Mouse (Mus musculus) forebrain, embryonic 14.5 days (tissue): ENCODE measurements at regions not wholly inside any gene's neighbourhood (a gene's known extent, or its start where the extent isn't known, plus 50 kb on each side); places are given as distances from the start of the nearest gene placed in this dataset.

Experiments used
- ATAC-seq: fragments of 200-750 bp; cut with Nextera tagmentation; 2 replicates; pipeline ENCODE4 v1.8.0; 2017; ENCODE audit warnings: mild to moderate bottlenecking, moderate library complexity
- DNase-seq: peaks from one replicate; pipeline ENCODE4 v3.0.0-alpha.2; 2015; ENCODE audit warnings: low spot score
- H3K27ac ChIP-seq: fragments of 300-500 bp; sonication (generic); 2 replicates; pipeline ENCODE4 v1.5.1; 2014; ENCODE audit warnings: low read depth, mild to moderate bottlenecking, control low read depth, low read length, moderate library complexity
- H3K27me3 ChIP-seq: fragments of 300-500 bp; sonication (generic); replicated peaks from 2 replicates; pipeline ENCODE4 v1.6.1; 2014; ENCODE audit warnings: low read length, control low read depth, mixed read lengths; ENCODE audit not compliant: control insufficient read depth, insufficient read depth
- H3K36me3 ChIP-seq: fragments of 300-500 bp; sonication (generic); 2 replicates; pipeline ENCODE4 v1.6.1; 2014; ENCODE audit warnings: low read length, control low read depth; ENCODE audit not compliant: control insufficient read depth, insufficient read depth
- H3K4me1 ChIP-seq: fragments of 300-500 bp; sonication (generic); 2 replicates; pipeline ENCODE4 v1.6.1; 2014; ENCODE audit warnings: antibody characterized with exemption, low read length, control low read depth; ENCODE audit not compliant: control insufficient read depth, insufficient read depth
- H3K4me2 ChIP-seq: fragments of 300-500 bp; sonication (generic); 2 replicates; pipeline ENCODE4 v1.6.1; 2014; ENCODE audit warnings: mild to moderate bottlenecking, control low read depth, low read length
- H3K4me3 ChIP-seq: fragments of 300-500 bp; sonication (generic); 2 replicates; pipeline ENCODE4 v1.5.1; 2014; ENCODE audit warnings: low read depth, low read length, control low read depth
- H3K9ac ChIP-seq: fragments of 300-500 bp; sonication (generic); 2 replicates; pipeline ENCODE4 v1.6.1; 2014; ENCODE audit warnings: mild to moderate bottlenecking, low read length, control low read depth, moderate library complexity
- H3K9me3 ChIP-seq: fragments of 300-500 bp; sonication (generic); replicated peaks from 2 replicates; pipeline ENCODE4 v1.6.1; 2016; ENCODE audit warnings: low read length, control low read depth, mixed read lengths; ENCODE audit not compliant: control insufficient read depth
- WGBS: fragments of 180-500 bp; shearing (Covaris S2); extraction: QIAGEN DNeasy Blood & Tissue Kit; methylation state at CpG from one replicate; pipeline ENCODE4 v1.1.7; 2014; 5-methylcytosine and 5-hydroxymethylcytosine counted together

DNA sequence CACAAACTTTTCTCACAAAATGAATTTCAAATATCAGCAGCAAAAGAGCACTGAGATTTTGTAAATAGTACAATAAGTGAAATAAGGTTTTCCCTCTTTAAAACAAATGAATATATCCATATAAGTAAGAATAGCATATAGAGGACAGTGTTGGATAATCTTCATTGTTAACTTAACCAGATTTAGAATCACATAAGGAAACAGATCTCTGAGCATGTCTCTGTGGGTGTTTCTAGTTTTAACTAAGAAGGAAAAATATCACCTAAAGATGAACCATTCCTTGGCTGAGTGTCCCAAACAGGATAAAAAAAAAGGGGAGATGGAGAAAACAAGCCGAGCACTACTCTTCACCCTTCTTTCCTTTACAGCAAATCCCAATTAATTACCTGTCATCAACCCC lies 690.4 kb upstream of the Msl3l2 start:
- H3K27me3 ChIP-seq = no peaks in the 10 kb centered on the region
- no peak overlapping the region for H3K9ac ChIP-seq
- DNase-seq (no peak), ATAC-seq (no peak)
- H3K4me3 ChIP-seq = no peak overlapping the region
- no peaks in the 10 kb centered on the region for H3K36me3 ChIP-seq
- H3K4me1 ChIP-seq = no peaks in the 10 kb centered on the region
- no peak overlapping the region for H3K27ac ChIP-seq
- no peaks in the 10 kb centered on the region for H3K9me3 ChIP-seq
- no peak overlapping the region for H3K4me2 ChIP-seq
- WGBS = 76% methylated on average over 1 of the region's 1 CpGs

DNA sequence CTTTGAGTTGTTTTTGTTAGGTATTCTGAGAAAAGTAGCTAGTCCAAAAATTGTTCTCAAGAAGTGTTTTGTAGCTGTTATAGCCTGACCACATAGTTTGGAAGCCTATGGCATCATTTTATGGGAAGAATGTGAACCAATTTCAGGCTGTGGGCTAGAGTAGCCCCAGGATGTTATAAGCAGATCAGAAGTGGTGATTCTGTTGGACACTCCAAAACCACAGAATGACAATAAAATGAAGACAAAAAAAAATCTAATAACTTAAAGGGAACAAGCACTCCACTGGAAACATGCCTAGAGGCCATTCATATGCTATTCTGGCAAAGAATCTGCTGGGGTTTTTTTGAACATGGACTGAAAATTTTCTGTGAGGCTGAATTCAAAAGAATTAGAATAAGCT lies 689.9 kb upstream of the Msl3l2 start:
- no peak overlapping the region for H3K9ac ChIP-seq
- no peaks in the 10 kb centered on the region for H3K4me1 ChIP-seq
- no peak for ATAC-seq
- H3K9me3 ChIP-seq = no peaks in the 10 kb centered on the region
- peak; percentile 3 for DNase-seq
- no peak overlapping the region for H3K27ac ChIP-seq
- no peaks in the 10 kb centered on the region for H3K27me3 ChIP-seq
- no peak overlapping the region for H3K4me2 ChIP-seq
- H3K36me3 ChIP-seq = no peaks in the 10 kb centered on the region
- no peak overlapping the region for H3K4me3 ChIP-seq

- Histone ChIP-seq H3K9me3 (no peaks in the 10 kb centered on the region), H3K4me3 (no peak overlapping the region), H3K4me2 (no peak overlapping the region), H3K27ac (no peak overlapping the region), H3K36me3 (no peaks in the 10 kb centered on the region), H3K27me3 (no peaks in the 10 kb centered on the region), H3K4me1 (no peaks in the 10 kb centered on the region), H3K9ac (no peak overlapping the region)
- ATAC-seq (no peak), DNase-seq (no peak)
These were observed 684.3 kb upstream of the Msl3l2 start for GRCm38 (mm10) chr10:55422391-55422790.

DNA sequence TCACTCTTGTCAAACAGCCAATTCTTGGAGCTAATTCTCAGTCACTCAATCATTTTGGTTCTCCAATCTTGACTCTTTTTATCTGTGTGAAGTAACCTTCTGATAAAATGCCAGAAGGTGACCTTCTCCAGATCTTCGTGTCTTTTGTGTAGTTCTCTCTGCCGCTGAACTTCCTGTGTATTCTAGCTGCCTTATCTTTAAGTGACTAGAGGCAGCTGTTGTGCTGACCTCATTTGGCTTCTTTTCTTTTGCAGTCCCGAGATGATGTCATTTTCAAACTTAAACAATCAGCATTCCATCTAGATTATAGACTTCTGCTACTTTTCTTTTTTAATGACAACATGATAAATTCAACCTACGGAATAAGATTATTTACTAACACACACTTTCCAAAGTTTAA lies 681.8 kb upstream of the Msl3l2 start:
- H3K9me3 ChIP-seq = no peaks in the 10 kb centered on the region
- H3K27me3 ChIP-seq = no peaks in the 10 kb centered on the region
- no peak overlapping the region for H3K4me2 ChIP-seq
- DNase-seq (no peak), ATAC-seq (no peak)
- H3K27ac ChIP-seq = no peak overlapping the region
- H3K9ac ChIP-seq = no peak overlapping the region
- H3K4me3 ChIP-seq = no peak overlapping the region
- WGBS = 85% methylated on average over 4 of the region's 4 CpGs
- H3K36me3 ChIP-seq = no peaks in the 10 kb centered on the region
- no peaks in the 10 kb centered on the region for H3K4me1 ChIP-seq
